Mouse (Mus musculus) MEL (cell line): ENCODE measurements around the gene Gm10639. TPM values are rescaled to one million over a fixed set of nuclear protein-coding genes. Genes with fewer than 3 reads are reported as not detected.
A peak's percentile ranks its signal among the peaks of the same experiment; 100 is the strongest.
"Not testable (repeated sequence)": the region's sequence is repeated elsewhere in the genome, so short reads cannot be mapped to it uniquely, and the experiment has no call there.

ENCODE experiments used
- DNase-seq: peaks from one replicate; pipeline ENCODE4 v3.0.0; 2011; ENCODE audit warnings: low read depth, low spot score
- H3K27ac ChIP-seq: 2 replicates; pipeline ENCODE4 v1.5.1; 2012; ENCODE audit warnings: low read depth, mild to moderate bottlenecking, control low read depth, low read length, moderate library complexity; ENCODE audit not compliant: control insufficient read depth
- H3K27me3 ChIP-seq, 2 experiments: fragments of 150-350 bp in 1 of 2; sonication (generic) in 1 of 2; 2 replicates each; pipeline ENCODE4 v1.6.1; 2012; ENCODE audit warnings: low read length in 2 of 2, mild to moderate bottlenecking in 2 of 2, improper control_type of control experiment in 1 of 2, moderate library complexity in 1 of 2; ENCODE audit not compliant: insufficient read depth in 2 of 2, control insufficient read depth in 1 of 2
- H3K36me3 ChIP-seq, 2 experiments: 2 replicates each; pipeline ENCODE4 v1.6.1; 2012 to 2014; ENCODE audit warnings: low read length in 2 of 2, improper control_type of control experiment in 1 of 2, inconsistent platforms in 1 of 2, mild to moderate bottlenecking in 1 of 2; ENCODE audit not compliant: insufficient read depth in 2 of 2, control insufficient read depth in 1 of 2
- H3K4me1 ChIP-seq, 2 experiments: fragments of 150-350 bp in 1 of 2; sonication (generic) in 1 of 2; 2 replicates each; pipeline ENCODE4 v1.6.1; 2012; ENCODE audit warnings: low read length in 2 of 2, improper control_type of control experiment in 1 of 2, mild to moderate bottlenecking in 1 of 2; ENCODE audit not compliant: insufficient read depth in 2 of 2, control insufficient read depth in 1 of 2
- H3K4me3 ChIP-seq, 2 experiments: fragments of 150-350 bp in 1 of 2; sonication (generic) in 1 of 2; 2 replicates each; pipeline ENCODE4 v1.5.1; 2012; ENCODE audit warnings: low read depth in 2 of 2, low read length in 2 of 2, mild to moderate bottlenecking in 2 of 2, moderate library complexity in 2 of 2, control low read depth in 1 of 2, improper control_type of control experiment in 1 of 2; ENCODE audit not compliant: control insufficient read depth in 1 of 2, insufficient read depth in 1 of 2
- H3K79me2 ChIP-seq: 2 replicates; pipeline ENCODE4 v1.6.1; 2012; ENCODE audit warnings: mild to moderate bottlenecking, low read length, moderate library complexity; ENCODE audit not compliant: control insufficient read depth, poor library complexity, insufficient read depth
- H3K9ac ChIP-seq: 2 replicates; pipeline ENCODE4 v1.6.1; 2012; ENCODE audit warnings: low read depth, mild to moderate bottlenecking, control low read depth, low read length, moderate library complexity; ENCODE audit not compliant: control insufficient read depth, poor library complexity, severe bottlenecking
- H3K9me3 ChIP-seq: fragments of 150-350 bp; sonication (generic); replicated peaks from 2 replicates; pipeline ENCODE4 v1.6.1; 2012; ENCODE audit warnings: mild to moderate bottlenecking, low read length, improper control_type of control experiment, moderate library complexity; ENCODE audit not compliant: insufficient read depth
- CTCF ChIP-seq, 3 experiments: IDR thresholded peaks in 2 of 3; conservative IDR thresholded peaks in 1 of 3; 2 replicates each; pipeline ENCODE4 v1.5.1; 2011 to 2012; ENCODE audit warnings: low read length in 3 of 3, low read depth in 2 of 3, mild to moderate bottlenecking in 2 of 3, improper control_type of control experiment in 1 of 3, inconsistent platforms in 1 of 3, mixed read lengths in 1 of 3, moderate library complexity in 1 of 3; ENCODE audit not compliant: control insufficient read depth in 1 of 3, insufficient read depth in 1 of 3, poor library complexity in 1 of 3, severe bottlenecking in 1 of 3
- ELF1 ChIP-seq: IDR thresholded peaks from 2 replicates; pipeline ENCODE4 v1.6.1; 2014; ENCODE audit warnings: low read depth, mild to moderate bottlenecking, inconsistent platforms, low read length, improper control_type of control experiment, moderate library complexity
- EP300 ChIP-seq, 2 experiments: IDR thresholded peaks; 2 replicates each; pipeline ENCODE4 v1.6.1; 2011; ENCODE audit warnings: improper control_type of control experiment in 2 of 2, low read length in 2 of 2, low read depth in 1 of 2, mild to moderate bottlenecking in 1 of 2
- KAT2A ChIP-seq: conservative IDR thresholded peaks from 2 replicates; pipeline ENCODE4 v1.6.1; 2012; ENCODE audit warnings: low read depth, low read length, improper control_type of control experiment, inconsistent platforms
- MAFK ChIP-seq: IDR thresholded peaks from 2 replicates; pipeline ENCODE4 v1.6.1; 2011; ENCODE audit warnings: low read depth, mild to moderate bottlenecking, low read length, improper control_type of control experiment, borderline replicate concordance
- MAX ChIP-seq: IDR thresholded peaks from 2 replicates; pipeline ENCODE4 v1.6.1; 2011; ENCODE audit warnings: low read length, improper control_type of control experiment
- RAD21 ChIP-seq: IDR thresholded peaks from 2 replicates; pipeline ENCODE4 v1.6.1; 2011; ENCODE audit warnings: mild to moderate bottlenecking, low read depth, low read length, improper control_type of control experiment
- SMC3 ChIP-seq: IDR thresholded peaks from 2 replicates; pipeline ENCODE4 v1.6.1; 2011; ENCODE audit warnings: low read depth, low read length, improper control_type of control experiment
- polyA plus RNA-seq, 2 experiments: library from polyadenylated mRNA; stranded (reverse) in 1 of 2; unstranded in 1 of 2; fragments of >175 nt in 1 of 2; fragments of >200 nt in 1 of 2; gene quantifications; 2 replicates each; pipeline versions ENCODE4 v1.2.1 to v1.2.4; 2012; ENCODE audit warnings: low replicate concordance in 2 of 2, low read depth in 1 of 2; ENCODE audit not compliant: insufficient read length in 2 of 2, insufficient read depth in 1 of 2, missing spikeins in 1 of 2
- total RNA-seq: library from RNA; depleted of rRNA; stranded (reverse); fragments of 300-350 nt; gene quantifications from 2 replicates; pipeline ENCODE4 v1.2.3, GENCODE M21; 2012

The Gm10639 gene
- total and polyA plus RNA-seq, 3 experiments = not detected

- TF ChIP-seq RAD21 = peak; percentile 26
- peak; percentile 58 to 74 (median 63) for TF ChIP-seq CTCF (IDR thresholded peaks at IDR 0.05 in 2 of 3, conservative IDR thresholded peaks at IDR 0.05 in 1 of 3; ENCODE audit: control insufficient read depth in 1 of 3, insufficient read depth in 1 of 3, low read depth in 2 of 3, low read length in 3 of 3, poor library complexity in 1 of 3, severe bottlenecking in 1 of 3)
- peak; percentile 55 for TF ChIP-seq SMC3
Measured at GRCm38 (mm10) chr9:78340324-78340723, 50.6 kb downstream of the Gm10639 start.

DNA sequence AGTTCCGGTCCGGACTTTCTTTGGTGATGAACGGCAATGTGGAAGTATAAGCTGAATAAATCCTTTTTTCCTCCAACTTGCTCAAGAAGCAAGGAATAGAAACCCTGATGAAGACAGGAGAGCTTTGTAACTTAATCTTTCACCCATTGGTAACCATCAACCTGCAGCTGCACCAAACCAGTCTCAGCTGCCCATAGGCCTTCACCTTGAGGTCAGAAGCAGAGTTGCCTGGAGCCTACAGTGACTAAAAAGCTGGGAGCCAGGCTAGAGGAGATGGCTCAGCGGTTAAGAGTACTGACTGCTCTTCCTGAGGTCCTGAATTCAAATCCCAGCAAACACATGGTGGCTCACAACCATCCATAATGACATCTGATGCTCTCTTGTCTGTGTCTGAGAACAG, 52.8 kb downstream of the Gm10639 start:
- not testable (repeated sequence) for H3K9me3 ChIP-seq, H3K4me3 ChIP-seq, DNase-seq, H3K4me1 ChIP-seq, H3K9ac ChIP-seq, H3K36me3 ChIP-seq, H3K27ac ChIP-seq, H3K27me3 ChIP-seq, H3K79me2 ChIP-seq

More at GRCm38 (mm10) chr9:78340324-78340723, 50.6 kb downstream of the Gm10639 start:
- H3K79me2 ChIP-seq, H3K9me3 ChIP-seq, H3K9ac ChIP-seq, H3K27me3 ChIP-seq, H3K4me3 ChIP-seq, H3K36me3 ChIP-seq, H3K27ac ChIP-seq, H3K4me1 ChIP-seq: not testable (repeated sequence)
- DNase-seq = peak; percentile 48

- not testable (repeated sequence) for H3K27ac ChIP-seq, H3K27me3 ChIP-seq, H3K36me3 ChIP-seq, H3K9ac ChIP-seq, DNase-seq, H3K9me3 ChIP-seq, H3K79me2 ChIP-seq, H3K4me1 ChIP-seq, H3K4me3 ChIP-seq
Measured at GRCm38 (mm10) chr9:78343055-78343454, 53.3 kb downstream of the Gm10639 start.

DNA sequence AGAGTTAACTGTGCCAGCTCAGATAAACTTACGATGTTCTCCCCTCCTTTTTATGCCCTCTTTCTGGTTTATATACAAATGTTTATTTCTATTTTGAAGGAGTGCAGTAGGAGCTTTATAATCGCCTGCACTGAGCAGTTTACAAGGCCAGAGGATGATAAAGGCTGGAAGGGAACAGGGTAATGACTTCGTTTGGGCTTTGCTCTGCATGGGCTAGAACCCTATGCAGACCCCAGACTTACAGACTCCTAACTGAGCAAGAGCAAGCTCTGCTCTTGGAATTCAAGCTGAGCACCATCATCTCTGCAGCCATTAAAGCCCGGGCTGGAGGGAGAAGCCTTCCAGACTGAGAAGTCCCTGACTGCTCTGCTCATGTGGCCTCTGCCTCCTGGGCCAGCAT, 55.5 kb downstream of the Gm10639 start:
- not testable (repeated sequence) for H3K36me3 ChIP-seq, H3K27me3 ChIP-seq, H3K79me2 ChIP-seq, H3K9ac ChIP-seq, H3K4me1 ChIP-seq, H3K4me3 ChIP-seq, H3K9me3 ChIP-seq, DNase-seq, H3K27ac ChIP-seq

- no peak overlapping the region for H3K27ac ChIP-seq
- DNase-seq = peak; percentile 76
- no peaks in the 10 kb centered on the region for H3K79me2 ChIP-seq
- no peaks in the 10 kb centered on the region for H3K9me3 ChIP-seq
- TF ChIP-seq MAX = no peak
- no peak for TF ChIP-seq SMC3
- no peak for TF ChIP-seq RAD21
- TF ChIP-seq ELF1 = peak; percentile 16; the same call in 1 of the 2 replicates
- no peak for TF ChIP-seq MAFK
- no peak for TF ChIP-seq EP300 (IDR thresholded peaks at IDR 0.05; ENCODE audit: low read depth in 1 of 2, low read length in 2 of 2)
- TF ChIP-seq KAT2A = no peak
- TF ChIP-seq, all 39 proteins: peak for 1
- Histone ChIP-seq H3K36me3 (no peaks in the 10 kb centered on the region), H3K4me1 (no peaks in the 10 kb centered on the region), H3K27me3 (peaks cover 0 to 2% of the 10 kb centered on the region in 2 experiments; a peak in 2 of 4 replicates), H3K9ac (no peak overlapping the region), H3K4me3 (no peak overlapping the region)
Measured at GRCm38 (mm10) chr9:78347004-78347403, 57.3 kb downstream of the Gm10639 start.

DNA sequence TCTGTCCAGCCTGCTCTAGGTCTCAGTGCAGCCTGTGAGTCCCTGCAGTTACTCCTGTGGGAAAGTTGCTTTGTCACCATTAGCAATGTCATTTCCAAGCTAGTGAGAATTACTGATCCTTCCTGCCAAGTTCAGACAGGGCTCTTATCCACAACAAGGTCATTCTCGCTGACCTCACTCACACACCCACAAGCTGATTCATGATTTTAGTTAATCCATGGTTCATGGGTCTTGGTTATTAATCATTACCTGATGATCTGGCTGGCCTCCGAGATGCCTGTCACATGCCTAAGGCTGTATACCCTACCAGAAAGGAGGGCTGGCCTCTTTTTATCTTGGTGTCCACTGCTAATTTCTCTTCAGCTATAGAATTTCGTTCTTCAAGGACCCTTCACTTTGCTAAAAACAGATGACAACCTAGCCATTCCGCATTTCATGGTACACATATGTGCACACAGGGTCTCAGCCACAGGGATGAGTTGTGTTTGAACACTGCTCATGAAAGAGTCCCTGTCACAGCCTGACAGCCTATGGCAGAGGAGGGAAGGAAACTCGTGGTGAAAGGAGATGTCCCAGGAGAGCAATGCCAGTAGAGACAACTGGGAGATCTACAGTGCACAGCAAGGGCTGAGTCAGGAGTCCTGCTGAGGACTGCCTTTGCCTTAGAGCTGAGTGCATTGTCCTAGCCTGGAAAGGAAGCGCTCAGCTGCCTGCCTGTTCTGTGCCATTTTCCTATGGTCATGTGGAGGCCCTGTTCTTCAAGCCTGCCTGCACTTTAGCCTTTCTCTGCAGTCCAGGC, 58.7 kb downstream of the Gm10639 start:
- not testable (repeated sequence) for H3K27me3 ChIP-seq, H3K9ac ChIP-seq, H3K79me2 ChIP-seq, H3K27ac ChIP-seq, H3K36me3 ChIP-seq, H3K4me1 ChIP-seq, H3K4me3 ChIP-seq, DNase-seq, H3K9me3 ChIP-seq
